Mouse (Mus musculus): ENCODE results near the gene Rras2.

The Rras2 gene

GRCm38 (mm10) chr7:114071851-114072616 lies 45.5 kb downstream of the Rras2 start:
- CTCF ChIA-PET, result interaction anchor here (0.9 kb wide), 1 partner anchor 44 kb away, joined by 5 read pairs; no protein-coding TSS in a partner anchor

- CTCF ChIA-PET, result no interaction called here
Observed at GRCm38 (mm10) chr7:114071395-114071794, 46.2 kb downstream of the Rras2 start.

GRCm38 (mm10) chr7:114070458-114070840 lies 47.1 kb downstream of the Rras2 start:
- CTCF ChIA-PET, result no interaction called here

GRCm38 (mm10) chr7:114069726-114070457 lies 47.7 kb downstream of the Rras2 start:
- CTCF ChIA-PET, result no interaction called here

- CTCF ChIA-PET, result interaction anchor here (0.6 to 0.9 kb wide), 4 partner anchors 9 to 609 kb away, joined by 3 to 4 read pairs (median 4); no protein-coding TSS in a partner anchor
Observed at GRCm38 (mm10) chr7:114068956-114069533, 48.5 kb downstream of the Rras2 start.

- CTCF ChIA-PET, result interaction anchor here (0.6 to 2.3 kb wide), 7 partner anchors 11 to 591 kb away, joined by 3 to 13 read pairs (median 6); no protein-coding TSS in a partner anchor
Observed at GRCm38 (mm10) chr7:114066529-114067178, 50.9 kb downstream of the Rras2 start.

- CTCF ChIA-PET, result interaction anchor here (0.6 to 1.1 kb wide), 4 partner anchors 16 to 148 kb away, joined by 3 to 4 read pairs (median 4); no protein-coding TSS in a partner anchor
Observed at GRCm38 (mm10) chr7:114065407-114066185, 52.0 kb downstream of the Rras2 start.

- CTCF ChIA-PET, result no interaction called here
Observed at GRCm38 (mm10) chr7:114063966-114064365, 53.6 kb downstream of the Rras2 start.

GRCm38 (mm10) chr7:114063534-114063933 lies 54.0 kb downstream of the Rras2 start:
- CTCF ChIA-PET, result no interaction called here

GRCm38 (mm10) chr7:114062451-114062850 lies 55.1 kb downstream of the Rras2 start:
- CTCF ChIA-PET, result interaction anchor here (0.5 kb wide), 1 partner anchor 697 kb away, joined by 3 read pairs; no protein-coding TSS in a partner anchor

GRCm38 (mm10) chr7:114060445-114060844 lies 57.1 kb downstream of the Rras2 start:
- CTCF ChIA-PET, result no interaction called here

GRCm38 (mm10) chr7:114058927-114059441 lies 58.6 kb downstream of the Rras2 start:
- CTCF ChIA-PET, result no interaction called here

- CTCF ChIA-PET, result no interaction called here
Observed at GRCm38 (mm10) chr7:114058166-114058565, 59.4 kb downstream of the Rras2 start.

- CTCF ChIA-PET, result interaction anchor here (0.7 kb wide), 1 partner anchor 246 kb away, joined by 7 read pairs; no protein-coding TSS in a partner anchor
Observed at GRCm38 (mm10) chr7:114053720-114054119, 63.9 kb downstream of the Rras2 start.

- CTCF ChIA-PET, result no interaction called here
Observed at GRCm38 (mm10) chr7:114045814-114046213, 71.8 kb downstream of the Rras2 start.

GRCm38 (mm10) chr7:114043929-114044549 lies 73.5 kb downstream of the Rras2 start:
- CTCF ChIA-PET, result no interaction called here

- CTCF ChIA-PET, result no interaction called here
Observed at GRCm38 (mm10) chr7:114042973-114043928, 74.3 kb downstream of the Rras2 start.

GRCm38 (mm10) chr7:114041349-114041748 lies 76.2 kb downstream of the Rras2 start:
- CTCF ChIA-PET, result interaction anchor here (1.2 kb wide), 1 partner anchor 53 kb away, joined by 3 read pairs; no protein-coding TSS in a partner anchor

- CTCF ChIA-PET, result no interaction called here
Observed at GRCm38 (mm10) chr7:114037237-114037636, 80.3 kb downstream of the Rras2 start.
